Mouse (Mus musculus) hindbrain, embryonic 16.5 days (tissue): ENCODE measurements around the gene Piga. TPM values are rescaled to one million over a fixed set of nuclear protein-coding genes. Genes with fewer than 3 reads are reported as not detected.

Experiments
- ATAC-seq: fragments of 200-750 bp; cut with Nextera tagmentation; 2 replicates; pipeline ENCODE4 v1.8.0; 2017; ENCODE audit warnings: moderate TSS enrichment, moderate library complexity
- H3K27ac ChIP-seq: fragments of 300-500 bp; sonication (generic); 2 replicates; pipeline ENCODE4 v1.5.1; 2014; ENCODE audit warnings: low read depth, mild to moderate bottlenecking, control low read depth, low read length, moderate library complexity
- H3K27me3 ChIP-seq: fragments of 300-500 bp; sonication (generic); replicated peaks from 2 replicates; pipeline ENCODE4 v1.6.1; 2014; ENCODE audit warnings: low read length; ENCODE audit not compliant: control insufficient read depth, insufficient read depth
- H3K36me3 ChIP-seq: fragments of 300-500 bp; sonication (generic); 2 replicates; pipeline ENCODE4 v1.6.1; 2014; ENCODE audit warnings: mild to moderate bottlenecking, low read length, moderate library complexity, mixed read lengths; ENCODE audit not compliant: control insufficient read depth, insufficient read depth
- H3K4me1 ChIP-seq: fragments of 300-500 bp; sonication (generic); 2 replicates; pipeline ENCODE4 v1.6.1; 2014; ENCODE audit warnings: low read depth, low read length; ENCODE audit not compliant: control insufficient read depth, insufficient read depth
- H3K4me2 ChIP-seq: fragments of 300-500 bp; sonication (generic); 2 replicates; pipeline ENCODE4 v1.6.1; 2014; ENCODE audit warnings: mild to moderate bottlenecking, low read length, control low read depth, moderate library complexity
- H3K4me3 ChIP-seq: fragments of 300-500 bp; sonication (generic); 2 replicates; pipeline ENCODE4 v1.5.1; 2014; ENCODE audit warnings: mild to moderate bottlenecking, low read length, control low read depth, moderate library complexity
- H3K9ac ChIP-seq: fragments of 300-500 bp; sonication (generic); 2 replicates; pipeline ENCODE4 v1.6.1; 2014; ENCODE audit warnings: low read depth, mild to moderate bottlenecking, control low read depth, low read length, moderate library complexity
- H3K9me3 ChIP-seq: fragments of 300-500 bp; sonication (generic); 2 replicates; pipeline ENCODE4 v1.6.1; 2014; ENCODE audit warnings: mild to moderate bottlenecking, low read length, moderate library complexity; ENCODE audit not compliant: control insufficient read depth
- WGBS: fragments of 180-500 bp; shearing (Covaris S2); extraction: QIAGEN DNeasy Blood & Tissue Kit; methylation state at CpG from one replicate; pipeline ENCODE4 v1.1.7; 2014; 5-methylcytosine and 5-hydroxymethylcytosine counted together
- polyA plus RNA-seq: library from polyadenylated mRNA; unstranded; fragments of >200 nt; fragmentation: Nextera tagmentation; extraction: Ambion mirVana; gene quantifications from 2 replicates; pipeline ENCODE4 v1.2.1, GENCODE M21; 2015

Gene Piga
- polyA plus RNA-seq, 1 experiment from 2014 or later: 4.7 TPM

DNA sequence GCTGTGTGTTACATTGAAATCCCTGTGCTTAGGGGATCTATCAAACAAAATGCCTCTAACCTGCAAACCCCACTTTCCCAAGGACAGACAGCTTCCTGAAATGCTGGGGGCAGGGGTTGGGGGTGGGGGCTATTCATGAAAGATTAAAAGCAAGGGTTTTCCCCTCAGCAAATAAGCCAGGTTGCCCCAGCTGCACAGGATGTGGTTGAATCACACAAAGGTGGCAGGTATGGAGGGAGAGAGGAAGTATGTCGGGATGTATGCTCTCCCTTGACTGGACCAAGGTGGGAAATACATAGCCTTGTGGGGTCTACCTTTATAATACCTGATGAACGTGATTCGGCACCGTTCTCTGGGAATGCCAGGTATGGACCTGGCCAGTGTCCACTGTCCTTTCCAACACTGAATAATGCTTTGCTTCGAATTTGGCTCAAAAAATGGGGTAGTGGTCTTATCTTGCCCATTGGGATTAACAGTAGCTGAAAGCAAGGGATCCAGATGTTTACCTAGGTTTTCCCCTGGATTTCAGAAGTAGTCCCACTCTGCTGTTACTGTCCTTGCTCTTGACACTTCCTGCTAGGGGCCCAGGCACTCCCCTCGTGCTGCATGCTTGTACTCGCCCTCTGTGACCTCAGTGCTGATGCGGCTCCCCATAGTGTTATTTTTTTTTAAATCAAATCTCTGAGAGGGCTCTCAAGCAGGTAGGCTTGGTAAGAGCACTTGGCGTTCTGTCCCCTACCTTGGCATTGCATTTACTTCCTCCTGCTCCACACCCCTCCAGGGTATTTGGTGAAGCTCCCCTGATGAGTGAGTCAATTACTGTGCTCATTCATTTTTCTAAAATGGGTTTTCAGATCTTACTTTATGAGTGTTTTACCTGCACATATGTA, 13.2 kb upstream of the Piga start:
- WGBS: 83% methylated on average over 9 of the region's 9 CpGs
- no peak overlapping the region for H3K4me2 ChIP-seq

DNA sequence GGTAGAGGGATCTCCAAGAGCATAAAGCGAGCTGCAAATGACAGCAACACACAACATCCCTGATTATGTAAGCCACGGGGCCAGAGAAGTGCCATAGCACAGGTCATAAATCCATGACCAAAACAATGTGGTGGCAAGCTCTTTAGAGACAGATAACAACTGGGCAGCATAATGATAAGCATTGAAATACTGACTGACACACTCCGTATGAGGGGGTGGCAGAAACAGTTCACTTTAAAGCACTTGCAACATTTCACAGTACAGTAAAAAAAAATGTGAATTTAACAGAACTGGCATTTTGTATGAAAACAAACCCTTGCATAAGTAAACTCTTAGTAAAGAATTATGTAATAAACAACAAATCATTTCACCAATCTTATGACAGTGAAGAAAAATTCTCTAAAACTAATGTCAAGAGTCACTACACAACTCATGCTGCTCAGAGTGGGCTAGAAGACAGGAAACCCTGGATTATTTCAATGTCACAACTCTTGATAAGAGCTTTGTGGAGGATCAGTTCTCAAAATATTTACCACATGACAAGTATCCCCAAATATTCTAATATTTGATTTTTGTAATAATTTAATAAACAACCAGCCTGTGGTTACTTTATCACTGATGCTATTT, 11.2 kb upstream of the Piga start:
- Histone ChIP-seq H3K4me2 (no peak overlapping the region), H3K4me1 (no peaks in the 10 kb centered on the region), H3K9ac (no peak overlapping the region), H3K27me3 (no peaks in the 10 kb centered on the region), H3K27ac (no peak overlapping the region), H3K4me3 (no peak overlapping the region), H3K9me3 (no peaks in the 10 kb centered on the region), H3K36me3 (no peaks in the 10 kb centered on the region)
- WGBS: 79% methylated on average over 3 of the region's 3 CpGs
- ATAC-seq: no peak

More for the DNA sequence above, 13.2 kb upstream of the Piga start:
- Histone ChIP-seq H3K9ac (no peak overlapping the region), H3K27me3 (no peaks in the 10 kb centered on the region), H3K4me3 (no peak overlapping the region), H3K9me3 (no peaks in the 10 kb centered on the region), H3K36me3 (no peaks in the 10 kb centered on the region), H3K27ac (no peak overlapping the region), H3K4me1 (no peaks in the 10 kb centered on the region)
- no peak for ATAC-seq

DNA sequence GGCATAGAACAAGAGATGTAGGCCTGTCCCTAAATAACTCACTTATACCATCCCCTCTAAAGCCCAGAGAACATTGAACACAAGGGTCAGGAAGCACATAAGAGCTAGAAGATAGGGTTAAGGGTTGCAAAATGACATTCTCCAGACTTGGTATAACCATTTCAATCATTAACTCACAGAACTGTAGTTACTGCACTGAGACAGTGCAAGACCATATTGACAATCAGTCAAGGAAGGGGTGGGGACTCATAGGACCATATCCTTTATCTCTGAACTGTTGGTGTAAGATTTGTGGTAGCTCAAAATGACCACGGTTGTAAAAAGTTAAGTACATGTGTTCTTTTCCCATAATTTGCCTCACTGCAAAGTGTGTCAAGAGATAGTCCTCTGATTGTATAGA, 9.0 kb upstream of the Piga start:
- Histone ChIP-seq H3K27me3 (no peaks in the 10 kb centered on the region), H3K4me2 (no peak overlapping the region), H3K9ac (no peak overlapping the region), H3K9me3 (no peaks in the 10 kb centered on the region), H3K36me3 (no peaks in the 10 kb centered on the region), H3K4me1 (no peaks in the 10 kb centered on the region), H3K27ac (no peak overlapping the region), H3K4me3 (no peak overlapping the region)
- WGBS: 96% methylated on average over 1 of the region's 1 CpGs
- no peak for ATAC-seq

DNA sequence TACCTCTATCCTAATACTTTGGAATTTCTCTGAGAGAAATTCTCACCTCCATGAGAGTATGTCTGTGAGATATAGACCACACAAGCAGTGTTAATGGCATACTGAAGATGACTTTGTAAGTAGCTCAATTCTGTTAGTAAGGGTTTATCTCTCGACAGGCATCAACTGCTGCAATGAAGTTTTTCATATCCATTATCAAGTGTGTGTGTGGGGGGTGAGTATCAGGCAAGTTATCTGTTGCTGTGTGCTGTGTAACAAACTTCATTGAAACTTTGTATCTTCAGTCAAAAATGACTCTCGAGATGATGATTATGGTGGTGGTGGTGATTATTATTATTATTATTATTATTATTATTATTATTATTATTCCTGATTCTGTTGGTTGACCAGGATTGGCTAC, 2.8 kb upstream of the Piga start:
- no peak overlapping the region for H3K4me3 ChIP-seq
- peaks cover 6% of the 10 kb centered on the region for H3K4me1 ChIP-seq
- H3K27ac ChIP-seq: no peak overlapping the region
- ATAC-seq: no peak
- no peaks in the 10 kb centered on the region for H3K36me3 ChIP-seq
- no peak overlapping the region for H3K9ac ChIP-seq
- H3K27me3 ChIP-seq: no peaks in the 10 kb centered on the region; the same call in 1 of the 2 replicates
- no peak overlapping the region for H3K4me2 ChIP-seq
- no peaks in the 10 kb centered on the region for H3K9me3 ChIP-seq
- 87% methylated on average over 2 of the region's 2 CpGs for WGBS

DNA sequence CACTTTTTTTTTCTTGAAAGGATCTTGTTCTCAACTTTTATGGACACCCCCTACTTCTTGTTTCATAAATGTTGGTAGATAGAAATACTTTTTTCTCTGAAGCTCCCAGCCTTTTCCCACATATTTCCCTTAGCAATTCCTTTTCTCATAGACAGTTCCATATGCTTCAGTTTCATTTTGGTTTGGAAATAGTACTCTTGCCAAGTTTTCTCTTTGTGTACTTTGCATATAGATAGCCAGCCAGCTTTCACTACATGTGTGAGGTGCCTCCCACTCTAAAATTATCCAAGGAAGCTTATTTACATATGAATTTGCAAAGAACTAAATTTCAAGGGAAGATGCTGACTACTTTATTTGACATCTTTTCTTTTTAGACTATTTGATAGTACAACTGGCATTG, 1.6 kb upstream of the Piga start:
- Histone ChIP-seq H3K27me3 (no peaks in the 10 kb centered on the region; the same call in 1 of the 2 replicates), H3K36me3 (no peaks in the 10 kb centered on the region), H3K4me3 (no peak overlapping the region), H3K27ac (no peak overlapping the region), H3K4me1 (peaks cover 6% of the 10 kb centered on the region), H3K9ac (no peak overlapping the region), H3K9me3 (no peaks in the 10 kb centered on the region), H3K4me2 (no peak overlapping the region)
- no peak for ATAC-seq

DNA sequence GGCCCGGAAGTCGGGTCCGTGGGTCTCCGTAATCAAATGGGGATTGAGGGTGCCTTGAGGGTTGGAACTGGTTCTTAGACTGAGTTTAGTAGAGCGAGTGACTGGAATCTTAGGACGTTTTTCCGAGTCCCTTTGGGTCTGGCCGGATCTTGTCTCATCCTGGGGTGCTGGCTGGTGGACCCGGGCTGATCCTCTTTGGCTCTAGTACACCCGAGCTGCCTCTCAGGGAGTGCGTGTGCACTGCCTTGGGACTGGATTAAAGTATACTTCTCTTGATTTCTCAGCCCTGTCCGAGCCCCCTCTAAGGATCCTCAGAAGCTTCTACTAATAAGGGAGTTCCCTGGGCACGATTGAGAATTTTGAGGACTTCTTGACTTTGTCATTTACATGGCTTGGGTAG, 368 bp downstream of the Piga start:
- no peaks in the 10 kb centered on the region; the same call in 1 of the 2 replicates for H3K27me3 ChIP-seq
- H3K9me3 ChIP-seq: no peaks in the 10 kb centered on the region
- H3K4me1 ChIP-seq: peaks cover 6% of the 10 kb centered on the region
- no peaks in the 10 kb centered on the region for H3K36me3 ChIP-seq
- ATAC-seq: no peak
- peak overlapping the region; percentile 66 for H3K4me2 ChIP-seq
- H3K9ac ChIP-seq: peak overlapping the region; percentile 71
- H3K27ac ChIP-seq: peak overlapping the region; percentile 72
- 25% methylated on average over 13 of the region's 13 CpGs for WGBS
- H3K4me3 ChIP-seq: peak overlapping the region; percentile 54

DNA sequence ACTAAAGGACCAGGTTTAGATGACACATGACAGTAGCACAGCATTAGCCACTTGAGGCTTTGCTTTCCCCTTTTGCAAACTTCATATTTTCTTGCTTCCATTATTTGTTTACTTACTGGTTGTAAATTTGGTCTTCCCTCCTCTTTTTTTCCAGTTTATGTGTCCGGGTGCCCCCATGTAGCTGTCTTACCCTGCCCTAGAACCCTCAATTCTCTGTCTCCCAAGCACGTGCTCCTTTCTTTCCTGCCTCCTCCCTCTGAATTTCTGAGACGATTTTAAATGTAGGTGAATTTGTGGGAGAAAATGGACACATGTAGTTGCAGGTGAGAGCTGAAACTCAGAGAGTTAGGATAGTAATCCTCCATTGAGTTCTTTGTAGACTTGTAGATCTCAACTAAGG, 931 bp downstream of the Piga start:
- peak overlapping the region; percentile 54 for H3K4me3 ChIP-seq
- peaks cover 6% of the 10 kb centered on the region for H3K4me1 ChIP-seq
- H3K9ac ChIP-seq: no peak overlapping the region
- H3K4me2 ChIP-seq: peak overlapping the region; percentile 66
- no peaks in the 10 kb centered on the region for H3K36me3 ChIP-seq
- no peaks in the 10 kb centered on the region for H3K9me3 ChIP-seq
- ATAC-seq: no peak
- H3K27me3 ChIP-seq: no peaks in the 10 kb centered on the region; the same call in 1 of the 2 replicates
- H3K27ac ChIP-seq: no peak overlapping the region
- WGBS: 61% methylated on average over 3 of the region's 3 CpGs

DNA sequence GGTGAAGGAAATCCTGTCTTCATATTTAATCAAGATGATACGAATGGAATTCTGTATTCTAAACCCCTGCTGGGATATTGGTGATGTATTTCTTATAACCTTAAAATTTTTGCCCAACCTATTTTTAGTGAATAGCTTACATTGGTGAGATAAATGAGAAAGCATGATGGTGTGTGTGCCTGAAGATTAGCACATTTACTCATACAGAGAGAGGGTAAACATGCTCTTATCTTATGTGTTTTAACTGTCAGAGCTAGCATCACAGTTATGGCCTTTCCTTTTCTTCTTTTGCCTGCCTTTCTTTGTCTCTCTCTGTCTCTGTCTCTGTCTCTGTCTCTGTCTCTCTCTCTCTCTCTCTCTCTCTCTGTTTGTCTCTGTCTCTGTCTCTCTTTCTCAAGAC, 5.2 kb downstream of the Piga start:
- ATAC-seq: no peak
- no peak overlapping the region for H3K9ac ChIP-seq

DNA sequence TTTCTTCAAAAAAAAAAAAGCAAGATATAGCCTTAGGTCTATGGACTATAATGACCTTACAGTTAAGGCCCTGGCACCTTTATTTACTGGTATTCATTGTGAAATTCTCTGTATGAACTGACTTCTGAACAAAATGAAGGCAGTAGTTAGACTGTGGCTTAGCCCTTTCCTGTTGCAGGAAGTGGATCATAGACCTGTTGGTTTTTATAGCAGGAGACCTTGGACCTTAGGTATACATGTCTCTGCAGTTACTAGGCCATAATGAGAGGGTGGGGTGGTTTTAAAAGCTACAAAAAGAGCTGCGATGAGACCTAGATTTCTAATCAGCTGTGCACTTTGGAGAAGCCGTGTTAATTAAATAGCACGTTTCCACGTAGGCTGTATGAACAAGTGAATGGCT, 7.7 kb downstream of the Piga start:
- no peak overlapping the region for H3K9ac ChIP-seq
- H3K9me3 ChIP-seq: no peaks in the 10 kb centered on the region
- H3K27ac ChIP-seq: no peak overlapping the region
- 91% methylated on average over 4 of the region's 4 CpGs for WGBS
- H3K4me3 ChIP-seq: no peak overlapping the region
- H3K4me2 ChIP-seq: no peak overlapping the region
- no peaks in the 10 kb centered on the region for H3K4me1 ChIP-seq
- ATAC-seq: no peak
- no peaks in the 10 kb centered on the region for H3K36me3 ChIP-seq
- H3K27me3 ChIP-seq: no peaks in the 10 kb centered on the region

More for the DNA sequence above, 5.2 kb downstream of the Piga start:
- no peaks in the 10 kb centered on the region; the same call in 1 of the 2 replicates for H3K27me3 ChIP-seq
- no peaks in the 10 kb centered on the region for H3K36me3 ChIP-seq
- H3K4me2 ChIP-seq: no peak overlapping the region
- H3K9me3 ChIP-seq: no peaks in the 10 kb centered on the region
- H3K4me1 ChIP-seq: peaks cover 6% of the 10 kb centered on the region
- H3K27ac ChIP-seq: no peak overlapping the region
- 96% methylated on average over 1 of the region's 1 CpGs for WGBS
- no peak overlapping the region for H3K4me3 ChIP-seq
